Mouse (Mus musculus) stomach, adult 2 months (tissue): ENCODE results near the gene Odf3l2. TPM values are rescaled to one million over a fixed set of nuclear protein-coding genes. Genes with fewer than 3 reads are reported as not detected.

Source experiments
- polyA plus RNA-seq: library from polyadenylated mRNA; depleted of rRNA; stranded (reverse); fragments of >200 nt; gene quantifications from 2 replicates; pipeline ENCODE4 v1.2.3, GENCODE M21; 2012; rRNA removed

The Odf3l2 gene
- not detected in 2 replicates for polyA plus RNA-seq

GRCm38 (mm10) chr10:79645711-79646110 is at the start of gene Odf3l2:
Gene Odf3l2 (minus strand): TSS chr10:79645738.

DNA sequence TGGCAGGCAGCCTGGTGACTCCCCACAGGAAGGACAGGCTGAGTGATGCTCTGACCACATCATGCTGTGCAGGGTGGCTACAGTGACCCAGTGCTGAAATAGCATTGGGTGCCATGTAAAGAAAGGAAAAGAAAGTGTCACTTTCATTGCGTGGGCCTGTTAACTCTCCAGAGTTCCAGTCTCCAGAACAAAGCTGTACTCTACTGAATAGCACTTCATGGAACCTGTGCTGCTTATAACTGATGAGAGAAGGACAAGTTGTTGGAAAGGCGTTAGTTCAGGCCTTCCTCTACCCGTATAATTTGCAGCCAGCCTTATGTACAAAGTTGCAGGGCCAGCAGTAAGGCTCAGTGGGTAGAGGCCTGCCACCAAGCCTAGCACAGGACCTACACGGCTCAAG is 43.2 kb upstream of the Odf3l2 start, which contains the start of gene Gzmm:
Gene Gzmm, plus strand, starts transcription at position 301 of the 400 bp plus-strand sequence.

DNA sequence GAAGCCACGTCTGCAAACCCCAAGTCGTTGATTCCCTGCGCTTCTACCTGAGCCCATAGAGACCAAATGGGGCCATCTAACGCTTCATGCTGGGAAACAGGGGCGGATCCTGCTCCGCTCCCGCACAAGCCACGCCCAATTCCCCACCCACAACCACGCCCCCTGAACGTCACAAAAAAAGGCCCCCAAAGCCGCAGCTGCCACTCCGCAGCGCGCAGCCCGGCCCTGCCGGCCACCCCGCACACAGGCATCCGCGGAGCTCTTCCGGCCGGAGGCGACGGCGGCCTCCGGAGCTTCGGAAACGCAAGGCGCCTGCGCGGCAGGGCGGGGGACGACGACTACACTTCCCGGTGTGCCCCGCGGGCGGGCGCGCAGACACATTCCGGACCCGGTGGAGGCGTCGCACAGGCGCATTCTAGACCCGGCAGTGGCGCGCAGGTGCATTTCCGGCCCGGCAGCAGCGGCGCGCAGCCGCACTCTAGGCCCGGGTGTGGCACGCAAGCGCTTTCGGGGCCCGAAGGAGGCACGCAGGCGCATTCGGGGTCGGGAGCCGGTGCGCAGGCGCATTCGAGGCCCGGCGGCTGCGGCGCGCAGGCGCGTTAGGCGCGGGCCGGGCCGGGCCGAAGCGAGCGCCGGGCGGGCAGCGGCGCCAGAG is 36.2 kb upstream of the Odf3l2 start, which contains the start of gene Cdc34:
Gene Cdc34, plus strand, starts transcription at position 605 of the 655 bp plus-strand sequence.

GRCm38 (mm10) chr10:79668771-79669575 is 23.4 kb upstream of the Odf3l2 start, which contains the start of gene Tpgs1:
Gene Tpgs1 (plus strand): TSS chr10:79669369.

DNA sequence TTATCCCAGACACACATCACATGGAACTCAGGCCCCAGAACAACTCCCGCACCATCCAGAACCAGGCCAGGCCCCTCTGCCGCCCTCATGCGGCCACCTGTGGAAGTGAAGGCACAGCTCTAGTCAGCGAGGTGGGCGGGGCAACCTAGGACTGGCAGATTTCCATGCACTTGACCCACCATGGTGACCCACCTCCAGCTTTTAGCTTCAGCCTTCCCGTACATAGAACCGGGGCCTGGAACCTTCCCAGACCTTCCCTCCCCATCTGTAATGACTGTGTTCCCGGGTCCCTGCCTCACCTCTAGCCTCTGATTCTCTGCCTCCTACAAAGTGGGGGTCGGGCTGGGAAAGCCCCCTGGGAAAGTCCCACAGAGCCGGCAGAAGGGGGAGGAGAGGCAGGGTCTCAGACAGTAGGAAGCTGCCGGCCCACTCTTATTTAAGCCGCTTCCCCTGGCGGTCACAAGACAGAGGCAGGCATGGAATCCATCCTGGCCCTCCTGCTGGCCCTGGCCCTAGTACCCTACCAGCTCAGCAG is 18.7 kb upstream of the Odf3l2 start, which contains the start of gene Madcam1:
Gene Madcam1, plus strand, starts transcription at position 429 of the 535 bp plus-strand sequence.

DNA sequence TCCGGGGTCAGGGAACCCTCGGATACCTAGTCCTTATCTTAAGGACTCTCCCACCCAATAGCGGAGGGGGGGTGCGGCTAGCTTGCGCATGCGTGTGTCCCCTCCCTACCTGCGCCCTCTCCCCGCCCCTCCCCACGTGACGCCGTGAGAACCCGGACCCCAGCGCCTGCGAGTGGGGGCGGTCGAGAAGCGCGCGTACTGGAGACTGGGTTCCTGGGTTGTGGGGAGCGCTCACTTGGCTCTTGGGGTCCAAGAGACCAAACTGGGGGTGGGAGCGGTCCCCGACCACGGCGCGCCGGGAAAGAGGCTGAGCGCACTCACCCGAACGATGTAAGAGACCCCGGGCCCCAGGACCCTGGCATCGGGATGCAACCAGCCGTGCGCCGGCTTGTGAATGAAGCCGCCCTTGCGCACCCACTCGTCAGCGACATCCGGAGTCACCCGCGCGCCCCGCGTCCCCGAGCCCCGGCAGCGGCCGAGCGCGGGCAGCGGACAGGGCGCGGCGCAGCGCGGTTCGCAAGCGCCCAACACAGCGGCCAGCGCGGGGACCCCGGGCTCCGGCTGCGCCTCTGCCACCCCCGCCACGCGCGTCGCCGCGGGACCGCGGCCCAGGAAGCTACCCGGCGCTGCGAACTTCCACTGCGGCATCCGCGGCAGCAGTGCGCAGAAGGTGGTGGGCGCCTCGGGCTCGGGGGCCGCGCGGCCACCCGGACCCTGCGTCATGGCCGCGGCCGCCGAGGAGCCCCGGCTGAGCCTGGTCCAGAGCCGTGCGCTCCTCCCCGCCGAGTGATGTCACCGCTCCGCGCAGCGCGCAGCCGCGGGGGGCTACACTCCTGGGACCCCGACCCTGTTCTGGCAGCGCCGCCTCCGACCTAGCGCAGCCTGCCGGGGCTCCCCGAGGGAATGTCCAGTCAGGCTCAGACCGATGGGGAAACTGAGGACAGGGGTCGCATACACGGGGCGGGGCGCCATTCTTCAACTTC is 8.1 kb downstream of the Odf3l2 start, which contains the start of gene Shc2:
Gene Shc2, minus strand, starts transcription at position 791 of the 983 bp plus-strand sequence.

GRCm38 (mm10) chr10:79613578-79614304 is 31.8 kb downstream of the Odf3l2 start, which contains the start of gene C2cd4c:
Gene C2cd4c (minus strand): TSS chr10:79614025.

Other genes starting within 250 kb of the Odf3l2 start
- gene Vmn2r83, start 177.0 kb downstream of the Odf3l2 start, polyA plus RNA-seq, result not detected in 2 replicates
- 78.7 and 106 TPM in 2 replicates for gene Plpp2, start 111.9 kb downstream of the Odf3l2 start, polyA plus RNA-seq
- gene Mier2, start 90.5 kb downstream of the Odf3l2 start, polyA plus RNA-seq, result 60.5 and 88.5 TPM in 2 replicates
- not detected in 2 replicates for gene Theg, start 58.4 kb downstream of the Odf3l2 start, polyA plus RNA-seq
- gene C2cd4c, start 31.7 kb downstream of the Odf3l2 start, polyA plus RNA-seq, result 0.13 and 0.18 TPM in 2 replicates
- 1.6 TPM in 2 replicates for gene Shc2, start 7.8 kb downstream of the Odf3l2 start, polyA plus RNA-seq
- gene Madcam1, start 18.8 kb upstream of the Odf3l2 start, polyA plus RNA-seq, result 2.3 and 3.5 TPM in 2 replicates
- gene Tpgs1, start 23.6 kb upstream of the Odf3l2 start, polyA plus RNA-seq, result 46.3 and 70.6 TPM in 2 replicates
- gene Cdc34, start 36.5 kb upstream of the Odf3l2 start, polyA plus RNA-seq, result 128 and 187 TPM in 2 replicates
- gene Gzmm, start 43.3 kb upstream of the Odf3l2 start, polyA plus RNA-seq, result 0.40 and 0.49 TPM in 2 replicates
- 297 and 403 TPM in 2 replicates for gene Bsg, start 58.8 kb upstream of the Odf3l2 start, polyA plus RNA-seq
- gene Hcn2, start 70.9 kb upstream of the Odf3l2 start, polyA plus RNA-seq, result 4.5 and 13.1 TPM in 2 replicates
- gene Polrmt, start 100.8 kb upstream of the Odf3l2 start, polyA plus RNA-seq, result 31.4 and 34.4 TPM in 2 replicates
- gene Fgf22, start 109.3 kb upstream of the Odf3l2 start, polyA plus RNA-seq, result 1.4 and 3.3 TPM in 2 replicates
- 95.5 and 175 TPM in 2 replicates for gene Rnf126, start 121.2 kb upstream of the Odf3l2 start, polyA plus RNA-seq
- gene Fstl3, start 131.5 kb upstream of the Odf3l2 start, polyA plus RNA-seq, result 20.3 and 35.5 TPM in 2 replicates
- gene Prss57, start 145.2 kb upstream of the Odf3l2 start, polyA plus RNA-seq, result 0.06 TPM in 1 of 2 replicates, not detected in the other
- gene Palm, start 147.8 kb upstream of the Odf3l2 start, polyA plus RNA-seq, result 22.1 and 34.0 TPM in 2 replicates
- gene Misp, start 175.3 kb upstream of the Odf3l2 start, polyA plus RNA-seq, result 27.0 and 27.4 TPM in 2 replicates
- 94.3 and 115 TPM in 2 replicates for gene Ptbp1, start 208.7 kb upstream of the Odf3l2 start, polyA plus RNA-seq
- gene Prtn3, start 228.7 kb upstream of the Odf3l2 start, polyA plus RNA-seq, result 0.53 and 0.74 TPM in 2 replicates
- gene Plppr3, start 228.9 kb upstream of the Odf3l2 start, polyA plus RNA-seq, result 1.6 and 2.0 TPM in 2 replicates
- gene Elane, start 240.5 kb upstream of the Odf3l2 start, polyA plus RNA-seq, result 0.06 TPM in 1 of 2 replicates, not detected in the other
- 72.2 and 178 TPM in 2 replicates for gene Cfd, start 245.1 kb upstream of the Odf3l2 start, polyA plus RNA-seq